Mouse (Mus musculus) small intestine, adult 2 months (tissue): ENCODE data around the gene Sfi1.
"Not testable (repeated sequence)": the region's sequence is repeated elsewhere in the genome, so short reads cannot be mapped to it uniquely, and the experiment has no call there.

Source experiments
- CTCF ChIP-seq: fragments of 200-500 bp; IDR thresholded peaks from 2 replicates; pipeline ENCODE4 v1.5.1; 2012; ENCODE audit warnings: low read depth, mild to moderate bottlenecking, control low read depth, inconsistent platforms, low read length, moderate library complexity, mixed read lengths; ENCODE audit not compliant: insufficient replicate concordance, insufficient read length; ENCODE audit errors: extremely low read depth
- POLR2A ChIP-seq: fragments of 200-500 bp; IDR thresholded peaks from 2 replicates; pipeline ENCODE4 v1.6.1; 2012; ENCODE audit warnings: low read depth, mild to moderate bottlenecking, control low read depth, inconsistent platforms, low read length, moderate library complexity

GRCm38 (mm10) chr11:3182707-3183106 is 10.6 kb downstream of the Sfi1 start:
- TF ChIP-seq POLR2A, CTCF: not testable (repeated sequence)
